Mouse (Mus musculus): ENCODE results near the gene Pwp2.

DNA sequence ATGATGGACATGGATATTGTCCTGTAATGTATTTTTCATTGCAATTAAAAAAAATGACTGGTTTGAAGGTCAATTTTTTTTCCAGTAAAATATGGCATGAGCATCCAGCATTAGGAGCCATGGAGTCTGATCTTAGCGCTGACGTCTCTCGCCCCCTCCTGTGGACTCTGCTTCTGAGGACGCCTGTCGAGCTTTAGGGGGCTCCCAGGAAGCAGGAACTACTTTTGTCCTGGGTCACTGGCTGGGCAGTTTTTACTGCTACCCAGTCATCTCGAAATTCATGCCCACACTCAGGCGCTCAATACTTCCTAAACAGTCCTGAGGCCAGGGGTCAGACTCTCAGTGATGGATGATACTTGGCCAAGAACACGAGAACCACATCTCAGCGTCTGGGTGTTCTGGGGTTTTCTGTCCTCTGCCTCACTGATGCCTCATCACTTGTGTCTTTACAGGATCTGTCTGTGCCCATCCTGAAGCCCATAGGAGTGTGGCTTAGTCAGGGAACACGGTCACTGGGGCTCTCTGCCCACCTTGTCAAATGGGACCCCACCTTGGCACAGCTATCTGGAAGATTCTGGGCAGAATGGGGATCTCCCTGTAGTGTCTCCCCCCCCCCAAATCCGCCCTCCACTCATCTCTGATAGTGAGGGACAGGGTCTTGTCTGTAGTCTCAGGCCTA lies 45.2 kb downstream of the Pwp2 start:
- no peak for TF ChIP-seq CTCF (IDR thresholded peaks at IDR 0.05; ENCODE audit: borderline replicate concordance, insufficient read depth, low read length)
- TF ChIP-seq POLR2A (IDR thresholded peaks at IDR 0.05; ENCODE audit: low read depth, low read length) = no peak
